Mouse (Mus musculus) neural tube, embryonic 14.5 days (tissue): ENCODE measurements around the gene Gpalpp1. TPM values are rescaled to one million over a fixed set of nuclear protein-coding genes. Genes with fewer than 3 reads are reported as not detected.
A peak's percentile ranks its signal among the peaks of the same experiment; 100 is the strongest.

Experiments
- ATAC-seq: fragments of 200-750 bp; cut with Nextera tagmentation; 2 replicates; pipeline ENCODE4 v1.8.0; 2017; ENCODE audit warnings: low read depth, mild to moderate bottlenecking, moderate TSS enrichment, moderate library complexity
- H3K27ac ChIP-seq: fragments of 300-500 bp; sonication (generic); 2 replicates; pipeline ENCODE4 v1.5.1; 2014; ENCODE audit warnings: low read depth, mild to moderate bottlenecking, control low read depth, low read length, moderate library complexity, mixed read lengths
- H3K27me3 ChIP-seq: fragments of 300-500 bp; sonication (generic); 2 replicates; pipeline ENCODE4 v1.6.1; 2014; ENCODE audit warnings: low read length; ENCODE audit not compliant: control insufficient read depth, insufficient read depth
- H3K36me3 ChIP-seq: fragments of 300-500 bp; sonication (generic); 2 replicates; pipeline ENCODE4 v1.6.1; 2014; ENCODE audit warnings: low read length, mixed read lengths; ENCODE audit not compliant: control insufficient read depth, insufficient read depth
- H3K4me1 ChIP-seq: fragments of 300-500 bp; sonication (generic); 2 replicates; pipeline ENCODE4 v1.6.1; 2014; ENCODE audit warnings: low read length; ENCODE audit not compliant: control insufficient read depth, insufficient read depth
- H3K4me2 ChIP-seq: fragments of 300-500 bp; sonication (generic); 2 replicates; pipeline ENCODE4 v1.6.1; 2014; ENCODE audit warnings: mild to moderate bottlenecking, low read depth, low read length, control low read depth
- H3K4me3 ChIP-seq: fragments of 300-500 bp; sonication (generic); 2 replicates; pipeline ENCODE4 v1.5.1; 2014; ENCODE audit warnings: low read depth, low read length, control low read depth, mixed read lengths
- H3K9ac ChIP-seq: fragments of 300-500 bp; sonication (generic); replicated peaks from 2 replicates; pipeline ENCODE4 v1.6.1; 2014; ENCODE audit warnings: low read depth, mild to moderate bottlenecking, control low read depth, low read length, mixed read lengths
- H3K9me3 ChIP-seq: fragments of 300-500 bp; sonication (generic); 2 replicates; pipeline ENCODE4 v1.6.1; 2016; ENCODE audit warnings: low read length; ENCODE audit not compliant: control insufficient read depth
- WGBS: fragments of 180-500 bp; shearing (Covaris S2); extraction: QIAGEN DNeasy Blood & Tissue Kit; methylation state at CpG from one replicate; pipeline ENCODE4 v1.1.7; 2014; 5-methylcytosine and 5-hydroxymethylcytosine counted together
- polyA plus RNA-seq: library from polyadenylated mRNA; unstranded; fragments of >200 nt; fragmentation: Nextera tagmentation; extraction: Ambion mirVana; gene quantifications from 2 replicates; pipeline ENCODE4 v1.2.1, GENCODE M21; 2014

Gpalpp1 gene
- polyA plus RNA-seq, 1 experiment from 2014 or later, result 10.4 TPM

- no peaks in the 10 kb centered on the region for H3K36me3 ChIP-seq
- H3K4me3 ChIP-seq, result no peak overlapping the region
- no peak for ATAC-seq
- H3K9ac ChIP-seq, result no peak overlapping the region
- no peak overlapping the region for H3K27ac ChIP-seq
- no peak overlapping the region for H3K4me2 ChIP-seq
- 65% methylated on average over 11 of the region's 11 CpGs for WGBS
- H3K9me3 ChIP-seq, result no peaks in the 10 kb centered on the region
- H3K27me3 ChIP-seq, result no peaks in the 10 kb centered on the region
- peaks cover 7% of the 10 kb centered on the region for H3K4me1 ChIP-seq
Observed at GRCm38 (mm10) chr14:76081451-76081850, 29.1 kb downstream of the Gpalpp1 start.

- H3K27ac ChIP-seq, result peak overlapping the region; percentile 34; the same call in 1 of the 2 replicates
- peak overlapping the region; percentile 8; the same call in 1 of the 2 replicates for H3K4me2 ChIP-seq
- no peaks in the 10 kb centered on the region for H3K27me3 ChIP-seq
- 42% methylated on average over 9 of the region's 9 CpGs for WGBS
- H3K4me1 ChIP-seq, result peaks cover 9% of the 10 kb centered on the region
- H3K4me3 ChIP-seq, result no peak overlapping the region
- ATAC-seq, result peak; percentile 87
- no peaks in the 10 kb centered on the region for H3K36me3 ChIP-seq
- no peak overlapping the region for H3K9ac ChIP-seq
- no peaks in the 10 kb centered on the region for H3K9me3 ChIP-seq
Observed at GRCm38 (mm10) chr14:76077088-76077491, 33.5 kb downstream of the Gpalpp1 start.

GRCm38 (mm10) chr14:76076602-76077001 is 34.0 kb downstream of the Gpalpp1 start:
- Histone ChIP-seq H3K9me3 (no peaks in the 10 kb centered on the region), H3K4me3 (no peak overlapping the region), H3K4me1 (peaks cover 9% of the 10 kb centered on the region), H3K27ac (peak overlapping the region; percentile 34; the same call in 1 of the 2 replicates), H3K36me3 (no peaks in the 10 kb centered on the region), H3K9ac (no peak overlapping the region), H3K27me3 (no peaks in the 10 kb centered on the region), H3K4me2 (peak overlapping the region; percentile 8; the same call in 1 of the 2 replicates)
- WGBS, result 40% methylated on average over 4 of the region's 4 CpGs
- peak; percentile 58 for ATAC-seq

DNA sequence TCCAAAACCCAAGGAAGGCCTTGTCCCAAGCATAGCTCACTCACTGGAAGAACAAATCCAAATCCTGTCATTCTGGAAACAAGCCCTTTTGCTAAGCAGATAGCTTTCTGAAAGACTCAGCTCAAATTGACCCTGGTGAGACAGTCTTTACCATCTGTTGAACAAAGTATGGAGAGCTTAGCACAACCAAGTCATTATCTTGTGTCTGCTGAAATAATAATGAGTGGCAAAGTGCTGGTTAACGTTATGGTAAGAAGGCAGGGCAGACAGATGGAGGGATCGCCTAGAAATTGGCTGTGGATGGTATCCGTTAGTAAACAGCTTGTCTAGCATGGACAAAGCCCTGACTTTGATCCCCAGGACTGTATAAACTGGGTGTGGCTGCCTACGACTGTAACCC is 34.8 kb downstream of the Gpalpp1 start:
- Histone ChIP-seq H3K27ac (no peak overlapping the region), H3K4me1 (peaks cover 9% of the 10 kb centered on the region), H3K27me3 (no peaks in the 10 kb centered on the region), H3K36me3 (no peaks in the 10 kb centered on the region), H3K4me2 (no peak overlapping the region), H3K9me3 (no peaks in the 10 kb centered on the region), H3K4me3 (no peak overlapping the region), H3K9ac (no peak overlapping the region)
- WGBS, result 42% methylated on average over 4 of the region's 4 CpGs
- ATAC-seq, result no peak

DNA sequence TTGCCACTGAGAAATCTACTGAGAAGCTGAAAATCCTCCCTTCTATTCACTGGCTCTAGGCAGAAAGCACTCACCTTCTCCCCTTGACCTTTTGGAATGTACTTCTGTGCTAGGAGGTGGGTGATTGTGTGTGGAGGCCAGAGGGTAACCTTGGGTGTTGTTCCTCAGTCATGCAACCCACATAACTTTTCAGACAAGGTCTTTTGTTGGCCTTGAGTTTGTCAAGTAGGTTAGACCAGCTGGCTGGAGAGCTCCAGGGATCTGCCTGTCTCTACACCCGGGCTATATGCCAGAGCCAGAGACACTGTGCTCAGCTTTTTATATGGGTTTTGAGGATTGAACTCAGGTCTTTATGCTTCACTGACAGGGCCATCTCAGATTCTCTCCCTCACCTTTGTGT is 36.4 kb downstream of the Gpalpp1 start:
- no peak overlapping the region for H3K4me2 ChIP-seq
- ATAC-seq, result no peak
- H3K27me3 ChIP-seq, result no peaks in the 10 kb centered on the region
- H3K27ac ChIP-seq, result no peak overlapping the region
- H3K4me1 ChIP-seq, result peaks cover 9% of the 10 kb centered on the region
- no peaks in the 10 kb centered on the region for H3K9me3 ChIP-seq
- 84% methylated on average over 1 of the region's 1 CpGs for WGBS
- H3K9ac ChIP-seq, result no peak overlapping the region
- H3K4me3 ChIP-seq, result no peak overlapping the region
- H3K36me3 ChIP-seq, result no peaks in the 10 kb centered on the region

GRCm38 (mm10) chr14:76072626-76073025 is 37.9 kb downstream of the Gpalpp1 start:
- no peak overlapping the region for H3K9ac ChIP-seq
- H3K27me3 ChIP-seq, result no peaks in the 10 kb centered on the region
- H3K4me3 ChIP-seq, result no peak overlapping the region
- H3K4me2 ChIP-seq, result no peak overlapping the region
- no peaks in the 10 kb centered on the region for H3K9me3 ChIP-seq
- H3K27ac ChIP-seq, result no peak overlapping the region
- WGBS, result 58% methylated on average over 2 of the region's 2 CpGs
- no peak for ATAC-seq
- peaks cover 9% of the 10 kb centered on the region for H3K4me1 ChIP-seq
- no peaks in the 10 kb centered on the region for H3K36me3 ChIP-seq

GRCm38 (mm10) chr14:76069296-76069695 is 41.3 kb downstream of the Gpalpp1 start:
- Histone ChIP-seq H3K9me3 (no peaks in the 10 kb centered on the region), H3K36me3 (no peaks in the 10 kb centered on the region), H3K27me3 (no peaks in the 10 kb centered on the region), H3K4me3 (no peak overlapping the region), H3K4me2 (no peak overlapping the region), H3K27ac (peak overlapping the region; percentile 30; the same call in 1 of the 2 replicates), H3K4me1 (no peaks in the 10 kb centered on the region; the same call in 1 of the 2 replicates), H3K9ac (no peak overlapping the region)
- WGBS, result 48% methylated on average over 4 of the region's 4 CpGs
- no peak for ATAC-seq

DNA sequence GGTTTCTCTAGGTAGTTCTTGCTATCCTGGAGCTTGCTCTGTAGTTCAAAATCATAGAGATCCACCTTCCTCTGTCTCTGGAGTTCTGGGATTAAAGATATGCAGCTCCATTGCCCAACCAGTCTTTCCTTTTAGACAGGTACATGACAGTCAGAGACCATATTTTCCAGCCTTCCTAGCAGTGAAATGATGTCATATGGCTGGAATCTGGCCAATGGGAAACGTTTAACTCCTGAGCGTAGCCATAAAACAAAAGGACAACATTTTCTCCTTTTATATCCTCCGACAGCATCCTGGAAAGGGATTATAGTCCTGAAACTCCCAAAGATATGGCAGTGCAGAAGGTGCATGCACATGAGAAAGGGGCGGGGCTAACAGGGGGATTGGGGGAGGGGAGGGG is 42.3 kb downstream of the Gpalpp1 start:
- Histone ChIP-seq H3K9me3 (no peaks in the 10 kb centered on the region), H3K4me3 (no peak overlapping the region), H3K27ac (peak overlapping the region; percentile 30; the same call in 1 of the 2 replicates), H3K36me3 (no peaks in the 10 kb centered on the region), H3K9ac (no peak overlapping the region), H3K27me3 (no peaks in the 10 kb centered on the region), H3K4me2 (no peak overlapping the region), H3K4me1 (no peaks in the 10 kb centered on the region; the same call in 1 of the 2 replicates)
- 49% methylated on average over 4 of the region's 4 CpGs for WGBS
- ATAC-seq, result no peak

- H3K4me1 ChIP-seq, result peaks cover 2% of the 10 kb centered on the region; the same call in 1 of the 2 replicates
- no peak overlapping the region for H3K9ac ChIP-seq
- H3K27ac ChIP-seq, result no peak overlapping the region
- H3K4me3 ChIP-seq, result no peak overlapping the region
- ATAC-seq, result no peak
- H3K4me2 ChIP-seq, result no peak overlapping the region
- H3K9me3 ChIP-seq, result no peaks in the 10 kb centered on the region
- WGBS, result 32% methylated on average over 1 of the region's 1 CpGs
- no peaks in the 10 kb centered on the region for H3K27me3 ChIP-seq
- H3K36me3 ChIP-seq, result no peaks in the 10 kb centered on the region
Observed at GRCm38 (mm10) chr14:76067237-76067636, 43.3 kb downstream of the Gpalpp1 start.
